ENCODE assay signal across 19 mouse cellular contexts in the genomic region with DNA sequence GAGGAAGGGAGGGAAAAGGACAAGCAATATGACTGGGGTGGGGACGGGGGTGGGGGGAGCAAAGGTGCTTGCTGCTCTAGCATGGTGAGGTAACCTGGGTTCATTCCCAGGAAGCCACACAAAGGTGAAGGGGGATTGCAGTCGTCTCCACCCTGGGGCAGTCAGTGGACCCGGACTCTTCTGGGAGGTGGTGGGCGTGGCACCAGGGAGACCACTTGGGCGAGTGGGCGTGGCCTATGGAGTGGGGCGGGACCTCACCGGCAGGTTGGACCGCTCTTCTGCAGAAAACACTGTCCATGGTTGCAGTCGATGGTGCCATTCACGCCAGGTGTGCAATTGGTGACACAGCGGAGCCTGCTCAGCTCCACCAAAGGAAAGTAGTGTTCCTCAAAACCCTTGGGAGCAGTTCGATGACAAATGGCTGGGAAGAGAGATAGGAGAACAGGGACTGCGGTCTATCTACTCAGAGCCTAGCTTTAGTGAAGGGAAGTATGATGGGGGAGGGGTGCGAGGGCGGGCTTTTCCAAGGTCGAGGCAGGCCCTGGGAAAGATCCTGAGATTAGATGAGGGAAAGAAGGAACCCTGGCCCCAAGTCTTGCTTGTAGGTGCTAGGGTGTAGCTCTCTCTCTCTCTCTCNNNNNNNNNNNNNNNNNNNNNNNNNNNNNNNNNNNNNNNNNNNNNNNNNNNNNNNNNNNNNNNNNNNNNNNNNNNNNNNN. TPM values are rescaled to one million over a fixed set of nuclear protein-coding genes. Genes with fewer than 3 reads are reported as not detected.
DNase-seq lines count a peak whose midpoint lies in the region; ATAC-seq and TF ChIP-seq lines count a peak whose summit lies in the region.
"Had no signal": no experiment of that assay in that cellular context is flagged by ENCODE, and none has a peak within 500 bp of the region (broad histone marks: within the 10 kb centered on the region; RNA-seq: fewer than 3 reads in every experiment).

No protein-coding gene starts in this region.

- DNase-seq in CD4-positive, CD25-positive, alpha-beta regulatory T cell, adult 2 months (ENCODE audit: low read depth, low spot score), result peak; percentile 18
- DNase-seq in liver, result peak; percentile 53
- DNase-seq in liver, embryonic 11.5 days (ENCODE audit: low spot score), result no peak
- peak; percentile 47 for DNase-seq in ES-E14 (ENCODE audit: low read depth, low spot score)
- no peak for DNase-seq in gastrocnemius, postnatal 14 days
- no peak for DNase-seq in cerebellum, postnatal 25 days
- DNase-seq: adrenal gland, postnatal 10 days; cerebellum, adult 9-11 months; kidney, adult 11 months; lung, postnatal 36 days; right cerebral cortex, postnatal 4 days had no signal

- ATAC-seq in CD4-positive, CD25-positive, alpha-beta regulatory T cell, adult 4 months, result no peak
- ATAC-seq in liver, embryonic 11.5 days (replicated peaks; ENCODE audit: low FRiP score), result no peak
- ATAC-seq: midbrain, embryonic 15.5 days had no signal

- H3K27me3 ChIP-seq in liver, embryonic 11.5 days (replicated peaks; ENCODE audit: control insufficient read depth, insufficient read depth, low read length), result peaks cover 5% of the 10 kb centered on the region
- no peaks in the 10 kb centered on the region for H3K27me3 ChIP-seq in small intestine, adult 2 months (ENCODE audit: control insufficient read depth, insufficient read depth, low read length)
- H3K27me3 ChIP-seq: midbrain, embryonic 15.5 days had no signal

- 16% methylated on average over 17 of the region's 17 CpGs for WGBS in liver, embryonic 11.5 days
- WGBS in small intestine, adult 2 months, result 10% methylated on average over 17 of the region's 17 CpGs

- TF ChIP-seq CTCF in small intestine, adult 2 months (IDR thresholded peaks at IDR 0.05; ENCODE audit: extremely low read depth, insufficient read length, insufficient replicate concordance, low read depth, low read length), result no peak

- H3K9me3 ChIP-seq in liver, embryonic 11.5 days (ENCODE audit: control insufficient read depth, low read length), result no peaks in the 10 kb centered on the region
- H3K9me3 ChIP-seq in ES-E14 (ENCODE audit: control insufficient read depth, insufficient read depth, low read depth, low read length), result no peaks in the 10 kb centered on the region
- H3K9me3 ChIP-seq: embryonic facial prominence, embryonic 13.5 days; forebrain, embryonic 10.5 days; heart, embryonic 10.5 days; midbrain, embryonic 15.5 days had no signal

- H3K9ac ChIP-seq in liver, embryonic 11.5 days (ENCODE audit: low read depth, low read length), result no peak overlapping the region
- no peak overlapping the region for H3K9ac ChIP-seq in ES-E14 (ENCODE audit: insufficient read depth, low read depth, low read length, poor library complexity, severe bottlenecking)
- H3K9ac ChIP-seq: embryonic facial prominence, embryonic 13.5 days; midbrain, embryonic 15.5 days had no signal

- TF ChIP-seq POLR2A in small intestine, adult 2 months (IDR thresholded peaks at IDR 0.05; ENCODE audit: low read depth, low read length), result peak; percentile 30; the same call in 1 of the 2 replicates

- no peak overlapping the region for H3K27ac ChIP-seq in liver, embryonic 11.5 days (ENCODE audit: low read depth, low read length)
- H3K27ac ChIP-seq in ES-E14 (ENCODE audit: insufficient read depth, low read depth, low read length, poor library complexity, severe bottlenecking), result no peak overlapping the region
- peak overlapping the region; percentile 32; the same call in 1 of the 2 replicates for H3K27ac ChIP-seq in small intestine, adult 2 months (ENCODE audit: insufficient read depth, low read depth, low read length)
- H3K27ac ChIP-seq: embryonic facial prominence, embryonic 13.5 days; forebrain, embryonic 10.5 days; heart, embryonic 10.5 days; midbrain, embryonic 15.5 days had no signal

- H3K4me3 ChIP-seq in liver, embryonic 11.5 days (ENCODE audit: low read depth, low read length), result no peak overlapping the region
- H3K4me3 ChIP-seq in ES-E14 (ENCODE audit: insufficient read depth in 1 of 2, low read depth in 1 of 2, low read length in 2 of 2, poor library complexity in 1 of 2, severe bottlenecking in 1 of 2), result peak overlapping the region in 1 of 2 experiments; percentile 37; a peak in 2 of 4 replicates
- H3K4me3 ChIP-seq in small intestine, adult 2 months (ENCODE audit: low read depth, low read length), result peak overlapping the region; percentile 4
- H3K4me3 ChIP-seq: embryonic facial prominence, embryonic 13.5 days; forebrain, embryonic 10.5 days; heart, embryonic 10.5 days; midbrain, embryonic 15.5 days had no signal

- no peaks in the 10 kb centered on the region for H3K36me3 ChIP-seq in liver, embryonic 11.5 days (ENCODE audit: control insufficient read depth, insufficient read depth, low read length)
- H3K36me3 ChIP-seq in ES-E14 (ENCODE audit: control insufficient read depth, insufficient read depth, low read length, poor library complexity, severe bottlenecking), result no peaks in the 10 kb centered on the region
- no peaks in the 10 kb centered on the region for H3K36me3 ChIP-seq in small intestine, adult 2 months (ENCODE audit: control insufficient read depth, insufficient read depth, low read length)
- H3K36me3 ChIP-seq: embryonic facial prominence, embryonic 13.5 days; forebrain, embryonic 10.5 days; heart, embryonic 10.5 days; midbrain, embryonic 15.5 days had no signal

- no peak overlapping the region for H3K4me2 ChIP-seq in liver, embryonic 11.5 days
- H3K4me2 ChIP-seq: embryonic facial prominence, embryonic 13.5 days; midbrain, embryonic 15.5 days had no signal

- in situ Hi-C loops in ES-E14 (cut with MboI; ENCODE audit: low sequenced_read_pairs in 2 of 2, unreplicated experiment in 2 of 2), result no loop called here

- intact Hi-C loops in gastrocnemius, postnatal 14 days (cut with DNase I; ENCODE audit: low total_unique reads), result no loop called here

- no peaks in the 10 kb centered on the region for H3K4me1 ChIP-seq in liver, embryonic 11.5 days (replicated peaks; ENCODE audit: control insufficient read depth, insufficient read depth, low read length)
- peaks cover 0 to 6% of the 10 kb centered on the region in 2 experiments; a peak in 1 of 4 replicates for H3K4me1 ChIP-seq in ES-E14 (ENCODE audit: control insufficient read depth in 2 of 2, insufficient read depth in 2 of 2, low read length in 2 of 2, poor library complexity in 1 of 2)
- peaks cover 12% of the 10 kb centered on the region for H3K4me1 ChIP-seq in small intestine, adult 2 months (ENCODE audit: control insufficient read depth, insufficient read depth, insufficient read length, low read length)
- H3K4me1 ChIP-seq: embryonic facial prominence, embryonic 13.5 days; midbrain, embryonic 15.5 days had no signal

TF ChIP-seq in ES-E14, 5 proteins besides CTCF, POLR2A, EP300 and RAD21:
- no peak for TF ChIP-seq ZC3H11A (IDR thresholded peaks at IDR 0.05; ENCODE audit: borderline replicate concordance, low read depth, low read length)
- TF ChIP-seq CHD2 (IDR thresholded peaks at IDR 0.05; ENCODE audit: low read depth, low read length), result no peak
- no peak for TF ChIP-seq MAFK (IDR thresholded peaks at IDR 0.05; ENCODE audit: insufficient read depth, low read depth, low read length)
- no peak for TF ChIP-seq HCFC1 (IDR thresholded peaks at IDR 0.05; ENCODE audit: borderline replicate concordance, insufficient read depth, low read length)

RNA-seq across cellular contexts. Expression of a gene that starts 0.9 kb away (rescaled TPM):
- polyA plus RNA-seq in CD4-positive, CD25-positive, alpha-beta regulatory T cell, adult 4 months (2017; shearing (Covaris generic)), result 1 to 10 TPM; 8.0 to 9.5 TPM
- 0.43 TPM in 1 of 2 replicates, not detected in the other for polyA plus RNA-seq in liver, embryonic 11.5 days (2014; fragmentation: Nextera tagmentation; extraction: Ambion mirVana)
- 0.26 and 0.36 TPM in 2 replicates for total RNA-seq in ES-E14 (2012; rRNA removed)
- 24.3 and 62.2 TPM in 2 replicates for polyA plus RNA-seq in small intestine, adult 2 months (2012; rRNA removed)
- under 1 TPM; 0.21 to 0.31 TPM for total RNA-seq in gastrocnemius, postnatal 14 days (2021)
- total RNA-seq: hematopoietic stem cell, adult 5-6 weeks; liver, adult 2 months had no signal
- polyA plus RNA-seq: embryonic facial prominence, embryonic 13.5 days; forebrain, embryonic 10.5 days had no signal

Comparison
In these comparisons a context has a peak if more than half of its experiments do, and no peak if none do; other contexts are left out.
1. DNase-seq: peak in CD4-positive, CD25-positive, alpha-beta regulatory T cell, adult 2 months (single experiment), liver (single experiment) and ES-E14 (single experiment); none in liver, embryonic 11.5 days (single experiment), gastrocnemius, postnatal 14 days (single experiment) and cerebellum, postnatal 25 days (0 of 2).